Mouse (Mus musculus) inflammation-experienced regulatory T-cells (primary cell): ENCODE results near the gene Adcyap1r1. TPM values are rescaled to one million over a fixed set of nuclear protein-coding genes. Genes with fewer than 3 reads are reported as not detected.

Experiments
- polyA plus RNA-seq, 2 experiments: library from polyadenylated mRNA; unstranded; fragments of 100-300 nt; shearing (Covaris generic); gene quantifications; one replicate each; pipeline ENCODE4 v1.2.1; 2017

Adcyap1r1 gene
- polyA plus RNA-seq = under 1 TPM in 1 of 2 experiments, not detected in 1; 0.27 TPM

DNA sequence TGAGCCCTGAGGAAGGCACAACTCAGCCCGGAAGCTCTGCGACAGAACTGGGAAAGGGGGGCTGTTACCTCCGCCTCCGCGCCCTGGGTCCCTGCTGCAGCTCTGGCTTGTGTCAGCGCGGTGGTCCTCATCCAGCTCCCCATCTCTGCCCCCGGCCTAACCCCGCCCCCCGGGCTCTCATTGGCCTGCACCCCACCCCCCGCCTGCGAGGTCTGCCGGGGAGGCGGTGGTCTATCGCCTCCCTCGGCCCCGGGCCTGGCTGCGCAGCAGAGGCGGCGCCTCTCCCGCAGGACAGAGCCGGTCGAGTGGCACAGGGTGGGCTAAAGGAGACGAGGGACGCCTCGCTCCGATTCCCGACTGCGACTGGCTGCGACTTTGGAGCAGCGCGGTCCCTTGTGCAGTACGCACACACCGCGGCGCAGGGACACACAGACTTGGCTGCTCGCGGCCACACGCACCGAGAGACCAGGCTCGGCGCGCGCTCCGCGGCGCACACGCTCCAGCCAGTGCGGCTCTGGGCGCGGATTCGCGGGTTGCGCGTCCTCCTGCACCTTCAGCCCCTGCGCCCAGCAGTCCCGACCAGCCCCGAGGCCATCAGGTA lies at the start of gene Adcyap1r1:
TSS of gene Adcyap1r1 (plus strand) at position 208 of the 601 bp plus-strand sequence.

Other genes starting within 250 kb of the Adcyap1r1 start
- under 1 TPM; 0.10 to 0.37 TPM for gene Mindy4, start 248.6 kb upstream of the Adcyap1r1 start, polyA plus RNA-seq
- not detected for gene Aqp1, start 115.5 kb upstream of the Adcyap1r1 start, polyA plus RNA-seq
- gene Ghrhr, start 75.7 kb upstream of the Adcyap1r1 start, polyA plus RNA-seq = under 1 TPM in 1 of 2 experiments, not detected in 1; 0.12 TPM
- gene Neurod6, start 229.3 kb downstream of the Adcyap1r1 start, polyA plus RNA-seq = not detected